Mouse (Mus musculus): ENCODE measurements around the gene Pnmal1. TPM values are rescaled to one million over a fixed set of nuclear protein-coding genes. Genes with fewer than 3 reads are reported as not detected.

The Pnmal1 gene
- polyA plus RNA-seq, 1 experiment, result 0.09 TPM

DNA sequence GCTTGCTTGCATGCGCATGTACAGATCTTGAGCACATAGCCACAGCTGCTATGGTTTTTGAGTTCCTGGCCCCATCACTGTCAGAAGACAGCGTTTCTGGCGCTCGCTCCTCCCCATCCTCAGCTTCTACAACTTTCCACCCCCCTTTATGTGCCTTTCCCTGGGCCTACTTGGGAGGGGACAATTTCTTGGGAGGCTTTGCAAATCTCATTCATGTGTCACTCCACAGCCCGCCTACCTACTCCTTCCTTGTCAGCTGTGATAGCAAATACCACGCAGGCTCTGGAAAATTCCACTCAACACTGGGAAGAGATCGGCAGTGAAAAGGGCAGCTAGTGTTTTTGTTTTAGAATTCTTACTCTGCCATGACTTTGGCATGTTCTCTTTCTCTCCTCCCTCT lies 19.2 kb upstream of the Pnmal1 start:
- Histone ChIP-seq H3K4me3 (ENCODE audit: low read depth, low read length) (no peak overlapping the region), H3K27ac (ENCODE audit: insufficient read depth, low read depth, low read length) (no peak overlapping the region), H3K4me1 (ENCODE audit: control insufficient read depth, insufficient read depth, insufficient read length, low read length) (peaks cover 8% of the 10 kb centered on the region; the same call in 1 of the 2 replicates), H3K27me3 (ENCODE audit: control insufficient read depth, insufficient read depth, low read length) (peaks cover 12% of the 10 kb centered on the region), H3K36me3 (ENCODE audit: control insufficient read depth, insufficient read depth, low read length) (no peaks in the 10 kb centered on the region)
- TF ChIP-seq POLR2A (IDR thresholded peaks at IDR 0.05; ENCODE audit: low read depth, low read length) (no peak), CTCF (IDR thresholded peaks at IDR 0.05; ENCODE audit: extremely low read depth, insufficient read length, insufficient replicate concordance, low read depth, low read length) (no peak)
- WGBS, result 55% methylated on average over 7 of the region's 7 CpGs

DNA sequence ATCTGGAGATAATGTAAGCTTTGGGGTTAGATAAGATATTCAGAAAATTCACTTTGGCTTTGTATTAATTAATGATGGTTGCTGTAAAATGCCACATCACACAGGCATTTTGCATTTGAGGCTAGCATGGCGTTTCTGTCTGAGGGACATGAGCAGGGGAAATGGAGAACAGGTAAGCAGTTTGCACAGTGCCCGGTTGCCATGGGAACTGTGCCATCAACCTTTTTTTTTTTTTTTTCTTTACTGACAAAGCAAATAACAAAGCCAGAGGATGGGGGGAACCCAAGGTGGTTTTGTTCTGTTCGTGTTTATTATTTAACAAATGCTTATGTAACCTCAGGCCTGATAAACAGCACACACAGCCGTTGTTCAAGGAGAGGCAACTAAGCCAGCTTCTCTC lies 16.6 kb upstream of the Pnmal1 start:
- Histone ChIP-seq H3K27me3 (ENCODE audit: control insufficient read depth, insufficient read depth, low read length) (peaks cover 31% of the 10 kb centered on the region), H3K4me1 (ENCODE audit: control insufficient read depth, insufficient read depth, insufficient read length, low read length) (peaks cover 8% of the 10 kb centered on the region; the same call in 1 of the 2 replicates), H3K36me3 (ENCODE audit: control insufficient read depth, insufficient read depth, low read length) (no peaks in the 10 kb centered on the region), H3K27ac (ENCODE audit: insufficient read depth, low read depth, low read length) (no peak overlapping the region), H3K4me3 (ENCODE audit: low read depth, low read length) (no peak overlapping the region)
- no peak for TF ChIP-seq CTCF (IDR thresholded peaks at IDR 0.05; ENCODE audit: extremely low read depth, insufficient read length, insufficient replicate concordance, low read depth, low read length)
- no peak for TF ChIP-seq POLR2A (IDR thresholded peaks at IDR 0.05; ENCODE audit: low read depth, low read length)
- WGBS, result 52% methylated on average over 4 of the region's 4 CpGs

DNA sequence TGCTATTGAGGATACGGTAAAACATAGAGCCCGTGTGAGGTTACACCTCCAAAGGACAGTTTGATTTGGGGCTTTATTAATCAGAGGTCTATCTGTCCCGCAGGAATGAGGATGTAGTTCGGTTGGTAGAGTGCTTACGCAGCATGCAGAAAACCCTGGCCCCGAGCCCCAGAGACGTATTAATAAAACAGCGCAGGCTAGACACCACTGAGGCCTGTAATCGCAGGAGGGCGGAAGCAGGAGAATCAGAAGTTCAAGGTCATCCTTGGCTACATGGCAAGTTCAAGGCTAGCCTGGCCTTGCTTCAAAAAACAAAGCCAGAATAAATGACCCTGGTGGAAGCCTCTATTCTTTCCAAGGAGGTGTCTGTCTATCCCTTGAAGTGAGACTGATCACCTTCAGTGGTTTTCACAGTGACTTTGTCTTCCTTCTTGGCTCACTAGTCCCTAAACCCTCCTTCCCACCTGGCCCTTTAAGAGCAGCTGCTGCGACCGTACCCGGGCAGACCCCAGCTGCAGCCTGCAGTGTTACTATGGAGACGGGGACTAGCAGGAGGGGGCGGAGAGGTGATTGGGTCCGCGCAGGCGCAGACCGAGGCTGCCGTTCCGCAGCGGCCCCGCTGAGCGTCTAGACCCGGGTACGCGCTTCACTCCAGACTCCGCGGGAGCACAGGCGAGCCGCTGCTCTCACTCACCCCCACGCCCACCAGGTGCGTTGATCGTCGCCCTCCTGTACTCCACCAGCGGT lies 15.2 kb upstream of the Pnmal1 start, which contains the start of gene Pnmal2:
Gene Pnmal2 (plus strand): TSS at position 622 of the 747 bp plus-strand sequence.
- WGBS, result 23% methylated on average over 36 of the region's 36 CpGs

DNA sequence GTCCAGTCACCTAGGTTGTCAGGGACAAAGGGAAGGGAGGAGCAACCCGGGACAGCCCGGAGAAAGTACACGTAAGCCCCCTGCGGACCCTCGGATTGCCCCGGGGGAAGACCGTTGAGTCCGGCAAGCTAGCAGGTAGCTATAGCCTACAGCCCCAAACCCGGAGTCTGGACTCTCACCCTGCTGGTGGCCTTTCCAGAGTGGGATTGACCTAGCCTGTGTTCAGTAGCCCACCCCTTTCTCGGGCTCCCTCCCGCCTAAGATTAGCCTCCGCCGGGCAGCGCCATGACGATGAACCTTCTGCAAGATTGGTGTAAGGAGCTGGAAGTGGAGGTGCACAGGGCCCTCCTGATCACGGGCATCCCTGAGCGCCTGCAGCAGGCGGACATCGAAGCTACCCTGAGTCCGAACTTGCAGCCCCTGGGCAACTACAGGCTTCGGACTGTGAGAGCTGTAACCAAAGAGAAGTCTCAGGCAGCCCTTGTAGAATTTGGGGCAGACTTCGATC lies 14.6 kb upstream of the Pnmal1 start:
- Histone ChIP-seq H3K36me3 (ENCODE audit: control insufficient read depth, insufficient read depth, low read length) (no peaks in the 10 kb centered on the region), H3K27ac (ENCODE audit: insufficient read depth, low read depth, low read length) (no peak overlapping the region), H3K4me3 (ENCODE audit: low read depth, low read length) (peak overlapping the region; percentile 57), H3K27me3 (ENCODE audit: control insufficient read depth, insufficient read depth, low read length) (peaks cover 37% of the 10 kb centered on the region), H3K4me1 (ENCODE audit: control insufficient read depth, insufficient read depth, insufficient read length, low read length) (peaks cover 8% of the 10 kb centered on the region)
- WGBS, result 8% methylated on average over 22 of the region's 22 CpGs
- TF ChIP-seq CTCF (IDR thresholded peaks at IDR 0.05; ENCODE audit: extremely low read depth, insufficient read length, insufficient replicate concordance, low read depth, low read length) (no peak), POLR2A (IDR thresholded peaks at IDR 0.05; ENCODE audit: low read depth, low read length) (no peak)

More for the DNA sequence above, 15.2 kb upstream of the Pnmal1 start, which contains the start of gene Pnmal2:
- no peaks in the 10 kb centered on the region for H3K36me3 ChIP-seq (ENCODE audit: control insufficient read depth, insufficient read depth, low read length)
- no peak for TF ChIP-seq CTCF (IDR thresholded peaks at IDR 0.05; ENCODE audit: extremely low read depth, insufficient read length, insufficient replicate concordance, low read depth, low read length)
- no peak for TF ChIP-seq POLR2A (IDR thresholded peaks at IDR 0.05; ENCODE audit: low read depth, low read length)
- peaks cover 8% of the 10 kb centered on the region; the same call in 1 of the 2 replicates for H3K4me1 ChIP-seq (ENCODE audit: control insufficient read depth, insufficient read depth, insufficient read length, low read length)
- no peak within 1 kb of the TSS for H3K27ac ChIP-seq (ENCODE audit: insufficient read depth, low read depth, low read length)
- H3K4me3 ChIP-seq (ENCODE audit: low read depth, low read length), result peak within 1 kb of the TSS; percentile 57
- peaks cover 37% of the 10 kb centered on the region for H3K27me3 ChIP-seq (ENCODE audit: control insufficient read depth, insufficient read depth, low read length)

DNA sequence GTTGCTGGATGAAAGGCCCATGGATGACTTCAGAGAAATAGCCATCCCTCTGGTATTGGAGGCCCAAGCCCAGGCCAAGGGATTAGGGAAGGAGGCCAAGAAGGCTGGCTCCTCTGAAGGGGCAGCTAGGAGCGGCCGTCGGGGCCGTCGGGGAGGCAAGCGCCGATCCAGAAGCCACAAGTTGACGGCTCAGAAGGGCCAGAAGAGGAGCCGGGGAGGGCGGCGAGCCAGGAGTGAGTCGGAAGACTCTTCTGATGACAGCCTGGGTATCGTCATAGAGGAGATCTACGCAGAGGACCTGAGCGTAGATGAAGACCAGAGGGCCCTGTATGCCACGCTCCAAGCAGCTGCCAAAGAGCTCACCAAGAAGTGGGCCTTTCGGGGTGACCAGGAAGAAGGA lies 14.1 kb upstream of the Pnmal1 start:
- Histone ChIP-seq H3K27ac (ENCODE audit: insufficient read depth, low read depth, low read length) (no peak overlapping the region), H3K4me1 (ENCODE audit: control insufficient read depth, insufficient read depth, insufficient read length, low read length) (peaks cover 8% of the 10 kb centered on the region), H3K4me3 (ENCODE audit: low read depth, low read length) (no peak overlapping the region; the same call in 1 of the 2 replicates), H3K36me3 (ENCODE audit: control insufficient read depth, insufficient read depth, low read length) (no peaks in the 10 kb centered on the region), H3K27me3 (ENCODE audit: control insufficient read depth, insufficient read depth, low read length) (peaks cover 37% of the 10 kb centered on the region)
- TF ChIP-seq POLR2A (IDR thresholded peaks at IDR 0.05; ENCODE audit: low read depth, low read length) (no peak), CTCF (IDR thresholded peaks at IDR 0.05; ENCODE audit: extremely low read depth, insufficient read length, insufficient replicate concordance, low read depth, low read length) (no peak)
- 39% methylated on average over 17 of the region's 17 CpGs for WGBS

DNA sequence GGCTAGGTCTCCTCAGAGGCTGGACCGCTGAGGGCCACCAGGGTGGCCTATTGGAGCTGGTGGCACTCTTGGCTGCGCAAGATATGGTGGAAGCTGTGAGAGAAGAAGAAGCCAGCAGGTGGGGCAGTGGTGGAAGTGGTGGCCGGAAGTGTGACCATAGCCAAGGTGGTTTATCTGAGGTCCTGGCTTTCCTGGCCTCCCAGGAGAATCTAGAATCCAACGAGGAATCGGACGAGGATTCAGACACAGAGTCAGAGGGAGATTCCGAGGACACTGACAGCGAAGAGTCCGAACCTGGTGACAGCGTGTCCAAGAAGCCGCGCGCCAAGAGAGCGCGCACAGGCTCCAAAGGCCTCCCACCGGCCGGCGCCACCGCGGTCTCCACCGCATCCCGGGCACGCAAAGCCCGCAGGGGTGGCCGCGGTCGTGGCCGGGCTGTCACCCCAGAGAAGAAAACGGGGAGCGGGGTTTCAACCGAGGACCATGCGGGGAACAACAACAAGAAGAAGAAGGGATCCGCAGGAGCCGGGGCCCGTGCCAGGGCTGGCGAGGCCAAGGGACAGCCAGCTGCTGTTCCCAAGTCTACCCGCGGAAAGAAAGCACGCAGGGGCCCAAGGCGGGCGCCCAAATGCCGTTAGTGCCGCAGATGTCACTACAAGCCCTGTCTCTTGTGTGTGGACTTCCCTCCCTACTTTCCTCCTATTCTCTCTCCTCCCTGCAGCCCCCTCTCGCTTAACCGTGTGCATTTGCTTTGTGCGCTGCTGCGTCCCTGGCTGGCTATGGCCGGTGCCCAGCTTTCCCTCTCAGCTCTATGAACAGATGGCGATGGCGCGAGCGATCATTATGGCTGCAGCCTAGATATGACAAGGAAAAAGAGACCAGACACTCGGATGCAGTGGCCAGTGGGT lies 12.8 kb upstream of the Pnmal1 start:
- H3K36me3 ChIP-seq (ENCODE audit: control insufficient read depth, insufficient read depth, low read length), result no peaks in the 10 kb centered on the region
- peaks cover 37% of the 10 kb centered on the region for H3K27me3 ChIP-seq (ENCODE audit: control insufficient read depth, insufficient read depth, low read length)
- H3K4me3 ChIP-seq (ENCODE audit: low read depth, low read length), result peak overlapping the region; percentile 29
- H3K4me1 ChIP-seq (ENCODE audit: control insufficient read depth, insufficient read depth, insufficient read length, low read length), result peaks cover 8% of the 10 kb centered on the region
- H3K27ac ChIP-seq (ENCODE audit: insufficient read depth, low read depth, low read length), result no peak overlapping the region
- 13% methylated on average over 53 of the region's 53 CpGs for WGBS
- TF ChIP-seq POLR2A (IDR thresholded peaks at IDR 0.05; ENCODE audit: low read depth, low read length) (no peak), CTCF (IDR thresholded peaks at IDR 0.05; ENCODE audit: extremely low read depth, insufficient read length, insufficient replicate concordance, low read depth, low read length) (no peak)

Data from small intestine, adult 2 months (tissue).